Mouse (Mus musculus) brown adipose tissue, adult 24 weeks (tissue): ENCODE measurements around the gene Aldh1a3. TPM values are rescaled to one million over a fixed set of nuclear protein-coding genes. Genes with fewer than 3 reads are reported as not detected.

ENCODE experiments used
- H3K27ac ChIP-seq: fragments of 200-500 bp; replicated peaks from 2 replicates; pipeline ENCODE4 v1.5.1; 2012; ENCODE audit warnings: low read depth, mild to moderate bottlenecking, low read length
- H3K4me1 ChIP-seq: fragments of 200-500 bp; 2 replicates; pipeline ENCODE4 v1.6.1; 2012; ENCODE audit warnings: low read length, mixed read lengths; ENCODE audit not compliant: control insufficient read depth, insufficient read depth, insufficient read length
- H3K4me3 ChIP-seq: fragments of 200-500 bp; 2 replicates; pipeline ENCODE4 v1.5.1; 2012; ENCODE audit warnings: low read depth, mild to moderate bottlenecking, low read length, moderate library complexity; ENCODE audit not compliant: insufficient read depth
- polyA plus RNA-seq: library from polyadenylated mRNA; stranded (reverse); fragments of >200 nt; gene quantifications from 2 replicates; pipeline ENCODE4 v1.2.4, GENCODE M21; 2012; ENCODE audit not compliant: missing spikeins, insufficient read depth, insufficient read length

Gene Aldh1a3
- polyA plus RNA-seq, 1 experiment, result 3.0 TPM

- Histone ChIP-seq H3K4me1 (peaks cover 8% of the 10 kb centered on the region; the same call in 1 of the 2 replicates), H3K27ac (no peak overlapping the region), H3K4me3 (no peak overlapping the region)
Measured at GRCm38 (mm10) chr7:66342323-66342722, 85.0 kb downstream of the Aldh1a3 start.

Other genes with a start within 250 kb of the Aldh1a3 start
- gene Gm10974, start 61.6 kb downstream of the Aldh1a3 start, polyA plus RNA-seq, result not detected in 2 replicates
- gene Lrrk1, start 39.2 kb downstream of the Aldh1a3 start, polyA plus RNA-seq, result 2.1 and 2.5 TPM in 2 replicates